Mouse (Mus musculus) C2C12 (cell line): ENCODE measurements around the gene C7. TPM values are rescaled to one million over a fixed set of nuclear protein-coding genes. Genes with fewer than 3 reads are reported as not detected.
"Not testable (repeated sequence)": the region's sequence is repeated elsewhere in the genome, so short reads cannot be mapped to it uniquely, and the experiment has no call there.

ENCODE experiments used
- H3K27me3 ChIP-seq: one replicate; pipeline ENCODE4 v1.6.1; 2011; ENCODE audit not compliant: control insufficient read depth, insufficient read depth, insufficient read length
- H3K36me3 ChIP-seq: one replicate; pipeline ENCODE4 v1.6.1; 2011; ENCODE audit not compliant: control insufficient read depth, insufficient read depth
- H3K4me3 ChIP-seq: one replicate; pipeline ENCODE4 v1.5.1; 2011; ENCODE audit warnings: mild to moderate bottlenecking, control low read depth; ENCODE audit not compliant: poor library complexity, insufficient read depth, severe bottlenecking
- H3K79me2 ChIP-seq: one replicate; pipeline ENCODE4 v1.6.1; 2011; ENCODE audit not compliant: control insufficient read depth, insufficient read depth
- H3K79me3 ChIP-seq: one replicate; pipeline ENCODE4 v1.6.1; 2011; ENCODE audit warnings: low read depth, control low read depth
- H3ac ChIP-seq: one replicate; pipeline ENCODE3; 2011; ENCODE audit warnings: low read depth; ENCODE audit not compliant: control insufficient read depth, insufficient read length
- CEBPB ChIP-seq: IDR thresholded peaks from one replicate; pipeline ENCODE4 v1.6.1; 2011; ENCODE audit warnings: low read depth, mild to moderate bottlenecking, control low read depth, moderate library complexity
- CTCF ChIP-seq: IDR thresholded peaks from one replicate; pipeline ENCODE4 v1.5.1; 2011; ENCODE audit not compliant: control insufficient read depth, insufficient read depth, insufficient read length
- FOSL1 ChIP-seq: IDR thresholded peaks from one replicate; pipeline ENCODE4 v1.8.0; 2011; ENCODE audit warnings: mild to moderate bottlenecking, low read length; ENCODE audit not compliant: poor library complexity, insufficient read depth, severe bottlenecking
- MAX ChIP-seq: IDR thresholded peaks from one replicate; pipeline ENCODE4 v1.6.1; 2011; ENCODE audit warnings: mild to moderate bottlenecking, control low read depth
- MYOD1 ChIP-seq: IDR thresholded peaks from one replicate; pipeline ENCODE4 v1.6.1; 2011; ENCODE audit warnings: low read depth; ENCODE audit not compliant: control insufficient read depth, insufficient read length
- MYOG ChIP-seq: IDR thresholded peaks from one replicate; pipeline ENCODE4 v1.6.1; 2011; ENCODE audit not compliant: control insufficient read depth, insufficient read length; ENCODE audit errors: extremely low read depth
- USF1 ChIP-seq: IDR thresholded peaks from one replicate; pipeline ENCODE4 v1.6.1; 2011; ENCODE audit warnings: low read depth, mild to moderate bottlenecking, control low read depth, moderate library complexity
- polyA plus RNA-seq: library from polyadenylated mRNA; unstranded; fragments of >200 nt; fragmentation: generic; extraction: Trizol; gene quantifications from one replicate; pipeline ENCODE4 v1.2.1, GENCODE M21; 2012; ENCODE audit warnings: missing spikeins

Gene C7
- polyA plus RNA-seq, 1 experiment, result not detected

DNA sequence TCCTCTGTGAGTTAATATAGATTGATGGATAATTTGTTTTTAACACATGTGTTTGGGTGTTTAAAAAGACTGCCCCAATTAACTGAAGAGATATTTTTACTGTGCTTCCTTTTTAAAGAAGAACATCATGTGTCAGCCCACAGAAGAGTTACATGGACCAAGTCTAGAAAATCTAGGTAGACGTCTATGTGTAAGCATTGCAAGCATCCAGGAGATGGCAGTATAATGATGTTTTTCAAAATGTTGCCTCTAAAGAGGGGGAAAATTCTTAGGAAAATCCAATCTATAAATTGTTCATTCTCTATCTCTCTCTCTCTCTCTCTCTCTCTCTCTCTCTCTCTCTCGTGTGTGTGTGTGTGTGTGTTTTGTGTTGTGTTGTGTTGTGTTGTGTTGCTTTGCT lies 22.6 kb upstream of the C7 start:
- Histone ChIP-seq H3K79me3 (no peaks in the 10 kb centered on the region), H3K36me3 (no peaks in the 10 kb centered on the region), H3K79me2 (no peaks in the 10 kb centered on the region), H3ac (no peak overlapping the region), H3K27me3 (no peaks in the 10 kb centered on the region), H3K4me3 (no peak overlapping the region)
- TF ChIP-seq MAX (no peak), MYOG (no peak), CEBPB (no peak)

DNA sequence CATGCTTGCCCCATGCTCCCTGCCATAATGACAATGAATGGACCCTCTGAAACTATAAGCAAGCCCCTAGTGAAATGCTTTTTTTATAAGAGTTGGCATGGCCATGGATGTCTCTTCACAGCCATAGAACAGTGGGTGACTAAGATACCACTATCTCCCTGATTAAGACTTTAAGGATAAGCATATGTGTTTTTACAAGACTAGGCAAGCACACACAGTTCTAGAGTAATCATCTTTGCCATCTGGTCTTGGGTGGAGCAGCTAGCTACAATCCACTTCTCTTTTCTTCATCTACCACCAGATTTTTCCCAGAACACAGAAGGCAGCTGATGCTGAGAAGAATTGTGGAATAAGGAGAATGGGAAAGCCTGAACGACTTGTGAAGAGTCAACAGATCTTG lies 17.7 kb upstream of the C7 start:
- H3K36me3 ChIP-seq, result no peaks in the 10 kb centered on the region
- no peak overlapping the region for H3K4me3 ChIP-seq
- no peaks in the 10 kb centered on the region for H3K79me2 ChIP-seq
- TF ChIP-seq MYOG, result no peak
- no peak for TF ChIP-seq USF1
- no peak for TF ChIP-seq MAX
- TF ChIP-seq CTCF, result no peak
- no peak for TF ChIP-seq MYOD1
- TF ChIP-seq FOSL1, result no peak
- no peak for TF ChIP-seq CEBPB
- no peaks in the 10 kb centered on the region for H3K27me3 ChIP-seq
- H3K79me3 ChIP-seq, result no peaks in the 10 kb centered on the region
- no peak overlapping the region for H3ac ChIP-seq

GRCm38 (mm10) chr15:5068801-5069518 lies 5.4 kb upstream of the C7 start:
- no peaks in the 10 kb centered on the region for H3K27me3 ChIP-seq
- no peaks in the 10 kb centered on the region for H3K79me3 ChIP-seq
- H3ac ChIP-seq, result no peak overlapping the region
- H3K4me3 ChIP-seq, result no peak overlapping the region
- peak; percentile 50 for TF ChIP-seq CTCF
- no peak for TF ChIP-seq USF1
- TF ChIP-seq FOSL1, result no peak
- H3K36me3 ChIP-seq, result no peaks in the 10 kb centered on the region
- no peaks in the 10 kb centered on the region for H3K79me2 ChIP-seq

DNA sequence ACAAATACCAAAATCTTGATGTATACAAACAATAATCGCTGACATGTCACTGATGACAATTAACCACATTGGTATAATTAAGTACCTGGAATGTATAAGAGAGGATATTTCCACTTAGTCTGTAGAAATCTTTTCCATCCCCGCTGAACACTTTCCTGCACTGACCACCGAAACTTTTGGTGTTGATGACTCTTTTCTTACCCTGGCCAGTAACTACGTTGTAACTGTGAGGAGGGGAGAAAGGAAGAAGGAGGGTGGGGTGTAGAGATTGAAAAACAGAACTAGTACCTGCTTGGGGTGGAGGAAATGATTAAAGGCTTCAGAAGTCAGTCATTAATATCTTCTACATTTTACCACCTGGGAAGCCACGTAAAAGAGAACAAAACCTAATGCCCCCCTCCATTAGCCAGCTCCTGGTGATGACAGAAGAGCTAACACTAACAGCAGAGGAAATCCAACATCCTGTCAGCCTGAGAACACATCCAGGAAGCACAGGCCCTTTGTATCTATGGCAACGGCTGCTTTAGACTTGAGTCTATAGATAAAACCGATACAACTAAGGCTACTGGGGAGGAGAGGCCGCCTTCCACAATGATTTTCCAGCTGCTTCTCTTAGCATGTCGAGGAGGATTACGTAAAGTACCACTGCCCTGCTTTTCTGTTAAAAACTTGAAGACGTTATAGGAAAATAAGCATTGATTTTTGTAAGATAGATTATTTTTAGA lies 17.8 kb downstream of the C7 start:
- H3K36me3 ChIP-seq, result no peaks in the 10 kb centered on the region
- TF ChIP-seq FOSL1, result no peak
- no peak for TF ChIP-seq CTCF
- TF ChIP-seq MAX, result no peak
- TF ChIP-seq MYOD1, result no peak
- no peak for TF ChIP-seq CEBPB
- no peak for TF ChIP-seq MYOG
- no peaks in the 10 kb centered on the region for H3K79me2 ChIP-seq
- H3K79me3 ChIP-seq, result no peaks in the 10 kb centered on the region
- H3K4me3 ChIP-seq, result no peak overlapping the region
- H3ac ChIP-seq, result no peak overlapping the region
- H3K27me3 ChIP-seq, result peaks cover 4% of the 10 kb centered on the region

- no peaks in the 10 kb centered on the region for H3K36me3 ChIP-seq
- no peaks in the 10 kb centered on the region for H3K79me2 ChIP-seq
- H3ac ChIP-seq, result no peak overlapping the region
- H3K27me3 ChIP-seq, result peaks cover 6% of the 10 kb centered on the region
- no peak overlapping the region for H3K4me3 ChIP-seq
- TF ChIP-seq FOSL1, result no peak
- no peak for TF ChIP-seq MYOG
- TF ChIP-seq CTCF, result no peak
- H3K79me3 ChIP-seq, result no peaks in the 10 kb centered on the region
Measured at GRCm38 (mm10) chr15:5029256-5029655, 34.3 kb downstream of the C7 start.

DNA sequence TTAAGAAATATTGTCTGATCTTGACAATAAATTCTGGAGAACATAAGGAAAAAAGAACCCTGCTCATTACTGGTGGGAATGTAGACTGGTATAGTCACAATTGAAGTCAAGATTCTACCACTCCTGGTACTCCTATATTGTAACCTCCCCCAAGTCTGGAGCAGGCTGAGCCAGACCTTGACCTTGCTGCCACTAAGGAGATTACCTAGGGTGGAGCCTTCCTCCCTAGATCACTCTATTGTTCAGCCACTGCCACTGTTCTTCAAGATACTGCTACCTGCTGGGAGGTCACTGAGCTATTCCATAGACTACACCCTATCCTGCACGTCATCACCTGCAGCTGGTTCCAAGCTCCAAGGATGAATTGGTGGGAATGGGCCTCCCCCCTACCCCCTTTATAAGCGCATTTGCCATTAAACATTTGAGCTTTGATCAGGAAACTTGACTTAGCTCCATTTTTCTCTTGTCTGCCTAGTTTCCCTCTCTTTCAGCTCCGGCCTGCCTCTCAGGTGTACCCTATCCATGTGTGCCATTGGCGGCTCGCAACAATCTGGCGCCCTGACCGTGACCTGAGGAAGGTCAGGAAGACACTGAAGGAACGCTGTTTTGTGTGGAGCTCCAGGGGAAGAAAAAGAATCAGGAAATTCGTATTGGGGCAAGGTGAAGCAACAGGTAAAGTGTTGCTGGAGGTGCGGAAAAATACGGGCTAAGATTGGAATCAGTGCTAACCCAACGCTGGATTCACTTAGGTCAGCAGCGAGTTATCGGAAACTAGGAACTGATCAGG lies 39.9 kb downstream of the C7 start:
- H3K79me3 ChIP-seq, H3K36me3 ChIP-seq, H3K79me2 ChIP-seq, H3ac ChIP-seq, H3K27me3 ChIP-seq, H3K4me3 ChIP-seq: not testable (repeated sequence)
